Mouse (Mus musculus) ovary, postnatal 10 days (tissue): ENCODE data around the gene C530025M09Rik.

Experiments
- DNase-seq: peaks from one replicate; pipeline ENCODE4 v3.0.0; 2022; ENCODE audit warnings: low spot score

C530025M09Rik gene

GRCm38 (mm10) chr2:149798613-149799012, 32.4 kb downstream of the C530025M09Rik start:
- no peak for DNase-seq
